In the genomic region with DNA sequence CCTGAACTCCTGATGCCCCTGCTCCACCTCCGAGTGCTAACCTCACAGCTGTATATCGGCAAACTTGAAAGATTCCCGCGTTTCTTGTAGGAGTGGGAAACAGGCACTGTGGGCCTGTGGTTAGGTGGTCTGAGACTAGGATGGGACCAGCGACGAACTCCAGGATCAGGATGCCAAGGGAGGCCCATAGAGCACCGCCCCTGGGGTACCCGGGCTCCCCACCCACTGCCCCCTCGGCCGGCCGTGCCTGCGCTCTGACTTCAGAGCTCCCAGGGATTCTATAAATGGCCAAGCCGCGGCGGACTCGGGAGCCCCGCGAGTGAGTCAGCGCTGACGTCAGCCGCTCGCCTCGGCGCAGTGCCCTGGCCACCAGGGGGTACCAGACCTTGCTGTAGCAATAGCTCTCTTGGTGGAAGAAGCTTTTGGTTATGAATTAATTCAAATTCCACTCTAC, we compare ENCODE assay signal across 9 mouse cellular contexts. TPM values are rescaled to one million over a fixed set of nuclear protein-coding genes. Genes with fewer than 3 reads are reported as not detected.
DNase-seq lines count a peak whose midpoint lies in the region; ATAC-seq and TF ChIP-seq lines count a peak whose summit lies in the region.
"Had no signal": no experiment of that assay in that cellular context is flagged by ENCODE, and none has a peak within 500 bp of the region (broad histone marks: within the 10 kb centered on the region; RNA-seq: fewer than 3 reads in every experiment).

No protein-coding gene starts in this region.

- H3K4me1 ChIP-seq in G1E (ENCODE audit: insufficient read depth, low read depth, low read length): peaks cover 26% of the 10 kb centered on the region
- 0 out of 2 replicates have a peak, but pooled peaks cover 6% of the 10 kb centered on the region for H3K4me1 ChIP-seq in forebrain, embryonic 15.5 days
- no peaks in the 10 kb centered on the region; the same call in 1 of the 2 replicates for H3K4me1 ChIP-seq in lung, embryonic 16.5 days (replicated peaks; ENCODE audit: control insufficient read depth, insufficient read depth, low read length)

- H3K9me3 ChIP-seq in G1E (replicated peaks): no peaks in the 10 kb centered on the region
- no peaks in the 10 kb centered on the region for H3K9me3 ChIP-seq in forebrain, embryonic 15.5 days
- no peaks in the 10 kb centered on the region for H3K9me3 ChIP-seq in lung, embryonic 16.5 days (ENCODE audit: control insufficient read depth, low read length)

- peak overlapping the region; percentile 49 for H3K9ac ChIP-seq in forebrain, embryonic 15.5 days (replicated peaks)
- peak overlapping the region; percentile 66 for H3K9ac ChIP-seq in lung, embryonic 16.5 days (ENCODE audit: low read length)

- no peak for ATAC-seq in G1E (ENCODE audit: extremely low read depth, insufficient number of reproducible peaks, low FRiP score, poor library complexity, severe bottlenecking)
- peak; percentile 51; the same call in 1 of the 2 replicates for ATAC-seq in forebrain, embryonic 15.5 days (replicated peaks)
- ATAC-seq in lung, embryonic 16.5 days (ENCODE audit: low read depth): peak; percentile 81

- WGBS in forebrain, embryonic 15.5 days: 3% methylated on average over 24 of the region's 24 CpGs
- under 1% methylated on average over 24 of the region's 24 CpGs for WGBS in lung, embryonic 16.5 days

- intact Hi-C loops in heart, postnatal 25 days (cut with DNase I): loop anchor here (1.0 kb wide), 1 partner anchor 47 kb away; no protein-coding TSS in a partner anchor

- 0 out of 2 replicates have a peak, but pooled peaks have one; percentile 20 for TF ChIP-seq CTCF in G1E (IDR thresholded peaks at IDR 0.05; ENCODE audit: low read depth, low read length)
- peak; percentile 85 for TF ChIP-seq CTCF in layer of hippocampus, adult 2 months (conservative IDR thresholded peaks at IDR 0.05)

- peak overlapping the region; percentile 66 for H3K4me2 ChIP-seq in forebrain, embryonic 15.5 days (replicated peaks)
- H3K4me2 ChIP-seq in lung, embryonic 16.5 days (ENCODE audit: low read depth, low read length): peak overlapping the region; percentile 69

- no peak overlapping the region for H3K27ac ChIP-seq in forebrain, embryonic 15.5 days (replicated peaks)
- no peak overlapping the region for H3K27ac ChIP-seq in layer of hippocampus, adult 2 months
- H3K27ac ChIP-seq in lung, embryonic 16.5 days (ENCODE audit: low read length): no peak overlapping the region
- H3K27ac ChIP-seq: macrophage had no signal

- peak; percentile 76 for DNase-seq in G1E (ENCODE audit: low spot score)
- DNase-seq in cerebellum, adult 18-20 months: peak; percentile 90 to 92
- DNase-seq in heart, postnatal 25 days (ENCODE audit: low spot score): peak; percentile 75
- DNase-seq in layer of hippocampus, adult 2 months (ENCODE audit: low spot score in 2 of 2): peak; percentile 51 to 76
- DNase-seq in ovary, adult 18-20 months (ENCODE audit: low spot score): peak; percentile 71
- DNase-seq in thymus, postnatal 0 days (ENCODE audit: low spot score): peak; percentile 74

- peak overlapping the region; percentile 65; the same call in 1 of the 2 replicates for H3K4me3 ChIP-seq in G1E (ENCODE audit: low read depth, low read length)
- H3K4me3 ChIP-seq in forebrain, embryonic 15.5 days: peak overlapping the region; percentile 38
- H3K4me3 ChIP-seq in layer of hippocampus, adult 2 months: peak overlapping the region; percentile 46
- H3K4me3 ChIP-seq in lung, embryonic 16.5 days (ENCODE audit: low read length): peak overlapping the region; percentile 48

- H3K27me3 ChIP-seq in G1E (ENCODE audit: insufficient read depth, low read length): peaks cover 33% of the 10 kb centered on the region
- peaks cover 22% of the 10 kb centered on the region for H3K27me3 ChIP-seq in forebrain, embryonic 15.5 days
- peaks cover 9% of the 10 kb centered on the region; the same call in 1 of the 2 replicates for H3K27me3 ChIP-seq in lung, embryonic 16.5 days (ENCODE audit: control insufficient read depth, insufficient read depth, low read depth, low read length)

- H3K36me3 ChIP-seq in G1E (replicated peaks): no peaks in the 10 kb centered on the region
- H3K36me3 ChIP-seq in forebrain, embryonic 15.5 days: no peaks in the 10 kb centered on the region
- no peaks in the 10 kb centered on the region for H3K36me3 ChIP-seq in lung, embryonic 16.5 days (ENCODE audit: control insufficient read depth, insufficient read depth, low read length)

RNA-seq across cellular contexts. Expression of a gene that starts 3.1 kb away (rescaled TPM):
- total RNA-seq in G1E (2014; fragmentation: Nextera tagmentation): not detected in 2 replicates
- 0.05 and 0.17 TPM in 2 replicates for total RNA-seq in G1E (2017)
- not detected in 2 replicates for polyA plus RNA-seq in G1E (2012)
- 0.53 and 1.1 TPM in 2 replicates for polyA plus RNA-seq in forebrain, embryonic 15.5 days (2015; fragmentation: Nextera tagmentation; extraction: Ambion mirVana)
- 10 to 100 TPM in 1 of 2 experiments, 1 to 10 TPM in 1; 7.6 to 10.4 TPM for total RNA-seq in heart, postnatal 25 days (2021)
- 1 to 10 TPM in 1 of 2 experiments, under 1 TPM in 1; 0.44 to 1.4 TPM for total RNA-seq in layer of hippocampus, adult 2 months (2021)
- polyA plus RNA-seq in lung, embryonic 16.5 days (2015; fragmentation: Nextera tagmentation; extraction: Ambion mirVana): 44.6 and 49.5 TPM in 2 replicates
- 1.4 and 2.9 TPM in 2 replicates for polyA plus RNA-seq in thymus, postnatal 0 days (2015; fragmentation: Nextera tagmentation; extraction: Ambion mirVana)
- polyA plus RNA-seq: macrophage had no signal

RNA-seq across cellular contexts. Expression of a gene that starts 10.6 kb away (rescaled TPM):
- total RNA-seq in G1E (2014; fragmentation: Nextera tagmentation) (18.2 and 25.4 TPM in 2 replicates), G1E (2017) (24.0 and 28.5 TPM in 2 replicates)
- 33.2 and 43.2 TPM in 2 replicates for polyA plus RNA-seq in G1E (2012)
- polyA plus RNA-seq in forebrain, embryonic 15.5 days (2015; fragmentation: Nextera tagmentation; extraction: Ambion mirVana): 59.2 and 59.7 TPM in 2 replicates
- total RNA-seq in heart, postnatal 25 days (2021): 100 to 1,000 TPM; 103 TPM
- total RNA-seq in layer of hippocampus, adult 2 months (2021): 10 to 100 TPM; 44.7 to 47.2 TPM
- 28.9 and 31.9 TPM in 2 replicates for polyA plus RNA-seq in lung, embryonic 16.5 days (2015; fragmentation: Nextera tagmentation; extraction: Ambion mirVana)
- polyA plus RNA-seq in thymus, postnatal 0 days (2015; fragmentation: Nextera tagmentation; extraction: Ambion mirVana): 44.7 and 44.8 TPM in 2 replicates

RNA-seq across cellular contexts. Expression of a gene that starts 21.1 kb away (rescaled TPM):
- total RNA-seq in G1E (2014; fragmentation: Nextera tagmentation) (88.3 and 119 TPM in 2 replicates), G1E (2017) (66.7 and 86.0 TPM in 2 replicates)
- polyA plus RNA-seq in G1E (2012): 90.8 and 98.4 TPM in 2 replicates
- 179 and 181 TPM in 2 replicates for polyA plus RNA-seq in forebrain, embryonic 15.5 days (2015; fragmentation: Nextera tagmentation; extraction: Ambion mirVana)
- total RNA-seq in heart, postnatal 25 days (2021): 10 to 100 TPM; 36.8 to 39.8 TPM
- total RNA-seq in layer of hippocampus, adult 2 months (2021): 10 to 100 TPM; 54.6 to 54.8 TPM
- polyA plus RNA-seq in lung, embryonic 16.5 days (2015; fragmentation: Nextera tagmentation; extraction: Ambion mirVana): 197 and 231 TPM in 2 replicates
- 174 and 178 TPM in 2 replicates for polyA plus RNA-seq in thymus, postnatal 0 days (2015; fragmentation: Nextera tagmentation; extraction: Ambion mirVana)

RNA-seq across cellular contexts. Expression of a gene that starts 24.7 kb away (rescaled TPM):
- total RNA-seq in G1E (2014; fragmentation: Nextera tagmentation): 7.3 and 10.5 TPM in 2 replicates
- 9.1 and 11.3 TPM in 2 replicates for total RNA-seq in G1E (2017)
- 19.0 and 22.4 TPM in 2 replicates for polyA plus RNA-seq in G1E (2012)
- polyA plus RNA-seq in forebrain, embryonic 15.5 days (2015; fragmentation: Nextera tagmentation; extraction: Ambion mirVana): 23.2 and 23.5 TPM in 2 replicates
- total RNA-seq in heart, postnatal 25 days (2021): 1 to 10 TPM; 4.0 to 4.3 TPM
- total RNA-seq in layer of hippocampus, adult 2 months (2021): 10 to 100 TPM; 22.3 to 25.2 TPM
- 12.8 and 15.0 TPM in 2 replicates for polyA plus RNA-seq in lung, embryonic 16.5 days (2015; fragmentation: Nextera tagmentation; extraction: Ambion mirVana)
- 8.0 and 9.6 TPM in 2 replicates for polyA plus RNA-seq in thymus, postnatal 0 days (2015; fragmentation: Nextera tagmentation; extraction: Ambion mirVana)

RNA-seq across cellular contexts. Expression of a gene that starts 24.8 kb away (rescaled TPM):
- not detected in 2 replicates for total RNA-seq in G1E (2014; fragmentation: Nextera tagmentation)
- total RNA-seq in G1E (2017): not detected in 2 replicates
- not detected in 2 replicates for polyA plus RNA-seq in G1E (2012)
- polyA plus RNA-seq in forebrain, embryonic 15.5 days (2015; fragmentation: Nextera tagmentation; extraction: Ambion mirVana): not detected in 2 replicates
- total RNA-seq in heart, postnatal 25 days (2021): not detected
- 1 to 10 TPM; 2.2 to 6.3 TPM for total RNA-seq in layer of hippocampus, adult 2 months (2021)
- polyA plus RNA-seq in lung, embryonic 16.5 days (2015; fragmentation: Nextera tagmentation; extraction: Ambion mirVana): not detected in 2 replicates
- polyA plus RNA-seq in thymus, postnatal 0 days (2015; fragmentation: Nextera tagmentation; extraction: Ambion mirVana): not detected in 2 replicates
- polyA plus RNA-seq: macrophage had no signal

Comparison
In these comparisons a context has a peak if more than half of its experiments do, and no peak if none do; other contexts are left out.
1. RNA of a gene that starts 3.1 kb away (polyA plus RNA-seq): 44.6 to 49.5 TPM in lung, embryonic 16.5 days; 1.4 to 2.9 TPM in thymus, postnatal 0 days, 0.53 to 1.1 TPM in forebrain, embryonic 15.5 days and not detected in G1E; every median in the first group is over 10 times any median in the second.
2. Peak in every context shown above with its lines, with median percentiles within 50 percentile points of each other: DNase-seq and H3K4me3 ChIP-seq.